Mouse (Mus musculus) embryonic stem cell, embryonic (primary cell): ENCODE data around the gene Tfrc.

Experiments
- CTCF ChIA-PET, 4 experiments: fragments of 300-600 bp in 2 of 4; fragments of 350-600 bp in 2 of 4; sonication (Branson Sonifier 250); formaldehyde crosslinking; loops; one replicate each; lab custom pipeline; 2022; ENCODE audit warnings: inconsistent platforms in 2 of 4; lab: Charles Lee
- POLR2A ChIA-PET, 4 experiments: fragments of 300-600 bp in 2 of 4; fragments of 350-600 bp in 2 of 4; sonication (Branson Sonifier 250); formaldehyde crosslinking; loops; one replicate each; lab custom pipeline; 2022; ENCODE audit warnings: antibody characterized with exemption in 4 of 4, inconsistent platforms in 1 of 4; lab: Charles Lee

The Tfrc gene

DNA sequence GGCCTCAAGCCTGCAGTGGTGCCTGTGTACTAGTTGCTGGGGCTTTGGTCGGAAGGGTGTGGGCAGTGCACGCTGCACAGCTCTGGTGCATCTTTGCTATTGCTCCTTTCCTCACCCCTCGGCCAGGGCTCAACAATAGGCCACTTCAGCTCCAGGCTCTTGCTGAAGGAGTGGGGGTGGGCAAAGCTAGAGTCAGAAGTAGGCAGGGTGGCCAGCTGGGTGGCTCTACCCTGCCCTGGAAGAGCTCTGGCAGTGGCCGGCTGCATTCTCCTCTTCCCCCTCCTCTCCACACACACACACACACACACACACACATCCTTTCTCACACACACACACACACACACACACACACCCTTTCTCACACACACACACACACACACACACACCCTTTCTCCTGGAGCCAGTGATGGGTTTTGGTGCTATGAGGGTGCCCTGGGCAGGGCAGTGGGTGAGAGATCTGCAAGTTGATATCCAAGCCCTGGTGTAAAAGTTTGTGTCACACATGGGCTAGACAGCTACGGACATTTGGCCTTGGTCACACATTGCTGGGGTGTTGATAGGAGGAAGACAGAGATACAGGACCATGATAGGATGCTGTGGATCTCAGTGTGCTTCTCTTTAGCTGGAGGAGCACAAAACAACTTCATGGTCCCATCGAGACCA lies 45.5 kb downstream of the Tfrc start:
- ChIA-PET POLR2A (interaction anchor here in 3 of 4 experiments (0.6 to 11.1 kb wide), 18 partner anchors 10 to 533 kb away, joined by 3 to 161 read pairs (median 5); partner anchors contain the start of genes Tfrc (in 2 of the 3) and Tnk2 (in 2 of the 3)), CTCF (interaction anchor here in 3 of 4 experiments (0.6 to 5.0 kb wide), 8 partner anchors 11 to 120 kb away, joined by 3 to 53 read pairs (median 6); no protein-coding TSS in a partner anchor)

DNA sequence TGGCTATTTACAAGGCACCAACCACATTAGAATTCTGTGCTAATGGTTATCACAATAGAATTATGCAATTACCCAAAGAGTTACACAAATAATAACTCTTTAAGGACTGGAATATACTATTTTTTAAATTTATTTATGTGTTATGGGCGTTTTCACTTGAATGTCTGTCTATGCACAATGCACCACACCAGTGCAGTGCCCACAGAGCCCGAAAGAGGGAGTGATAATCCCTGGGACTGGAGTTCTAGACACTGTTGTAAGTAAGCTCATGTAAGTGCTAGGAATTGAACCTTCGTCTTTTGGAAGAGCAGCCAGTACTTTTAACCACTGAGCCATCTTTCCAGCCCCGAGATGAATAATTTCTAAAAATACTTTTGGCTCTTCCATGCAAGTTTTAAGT lies 46.8 kb downstream of the Tfrc start:
- ChIA-PET POLR2A (interaction anchor here in 3 of 4 experiments (0.6 to 11.1 kb wide), 35 partner anchors 9 to 949 kb away, joined by 3 to 161 read pairs (median 6); partner anchors contain the start of genes Tnk2 (in 3 of the 3), Tfrc (in 2 of the 3), Iqcg (in 1 of the 3) and Rpl35a (in 1 of the 3)), CTCF (interaction anchor here (0.6 to 9.3 kb wide), 30 partner anchors 9 to 565 kb away, joined by 3 to 126 read pairs (median 4); partner anchors contain the start of gene Tnk2 (in 2 of the 4))

DNA sequence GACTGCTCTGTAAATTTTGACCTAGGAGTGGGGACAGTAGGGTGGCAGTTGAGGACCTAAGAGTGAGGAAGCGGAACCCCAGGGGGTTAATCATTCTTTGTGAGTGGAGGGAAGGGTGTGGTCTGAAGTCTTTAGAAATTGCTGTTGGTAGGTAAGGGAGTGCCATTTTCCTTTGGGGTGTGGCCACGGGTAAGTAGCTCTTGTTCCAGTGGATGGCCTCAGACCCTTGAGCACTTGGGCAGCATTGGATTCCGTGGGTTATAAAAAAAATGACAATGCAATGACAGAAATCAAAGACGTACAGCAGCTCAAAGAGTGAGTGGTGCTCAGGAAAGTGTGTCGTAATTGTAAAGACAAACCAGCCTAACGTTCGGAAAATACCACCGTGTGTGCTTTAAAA lies 47.6 kb downstream of the Tfrc start:
- POLR2A ChIA-PET, result interaction anchor here (0.8 to 11.1 kb wide), 38 partner anchors 8 to 654 kb away, joined by 3 to 161 read pairs (median 5); partner anchors contain the start of genes Tnk2 (in 4 of the 4), Tfrc (in 2 of the 4), Iqcg (in 1 of the 4) and Rpl35a (in 1 of the 4)
- CTCF ChIA-PET, result interaction anchor here in 3 of 4 experiments (0.8 to 9.3 kb wide), 23 partner anchors 9 to 157 kb away, joined by 3 to 126 read pairs (median 5); partner anchors contain the start of gene Tnk2 (in 2 of the 3)

DNA sequence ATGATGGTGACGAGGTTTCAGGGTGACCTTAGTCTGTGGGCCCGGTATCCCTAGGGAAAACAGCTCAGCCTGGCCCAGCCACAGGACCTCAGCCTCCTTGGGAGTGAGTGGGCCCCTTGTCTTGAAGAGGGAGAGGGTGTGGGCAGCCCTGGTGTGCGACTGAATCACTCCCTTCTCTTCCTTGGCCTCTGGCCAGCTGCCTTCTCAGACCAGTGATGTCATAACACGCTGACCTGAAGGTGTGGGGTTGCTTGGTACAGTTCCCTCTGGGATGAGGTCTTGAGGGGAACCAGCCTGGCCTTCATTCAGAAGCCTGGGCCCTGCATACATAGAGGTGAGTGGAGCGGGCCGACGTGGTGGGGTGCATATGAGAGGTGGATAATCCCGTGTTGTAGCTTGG lies 48.1 kb downstream of the Tfrc start:
- ChIA-PET POLR2A (interaction anchor here (0.6 to 11.1 kb wide), 34 partner anchors 8 to 654 kb away, joined by 3 to 161 read pairs (median 6); partner anchors contain the start of genes Tnk2 (in 4 of the 4), Tfrc (in 2 of the 4), Iqcg (in 1 of the 4) and Rpl35a (in 1 of the 4)), CTCF (interaction anchor here in 3 of 4 experiments (0.6 to 9.3 kb wide), 15 partner anchors 10 to 367 kb away, joined by 3 to 126 read pairs (median 7); partner anchors contain the start of gene Tnk2 (in 1 of the 3))

DNA sequence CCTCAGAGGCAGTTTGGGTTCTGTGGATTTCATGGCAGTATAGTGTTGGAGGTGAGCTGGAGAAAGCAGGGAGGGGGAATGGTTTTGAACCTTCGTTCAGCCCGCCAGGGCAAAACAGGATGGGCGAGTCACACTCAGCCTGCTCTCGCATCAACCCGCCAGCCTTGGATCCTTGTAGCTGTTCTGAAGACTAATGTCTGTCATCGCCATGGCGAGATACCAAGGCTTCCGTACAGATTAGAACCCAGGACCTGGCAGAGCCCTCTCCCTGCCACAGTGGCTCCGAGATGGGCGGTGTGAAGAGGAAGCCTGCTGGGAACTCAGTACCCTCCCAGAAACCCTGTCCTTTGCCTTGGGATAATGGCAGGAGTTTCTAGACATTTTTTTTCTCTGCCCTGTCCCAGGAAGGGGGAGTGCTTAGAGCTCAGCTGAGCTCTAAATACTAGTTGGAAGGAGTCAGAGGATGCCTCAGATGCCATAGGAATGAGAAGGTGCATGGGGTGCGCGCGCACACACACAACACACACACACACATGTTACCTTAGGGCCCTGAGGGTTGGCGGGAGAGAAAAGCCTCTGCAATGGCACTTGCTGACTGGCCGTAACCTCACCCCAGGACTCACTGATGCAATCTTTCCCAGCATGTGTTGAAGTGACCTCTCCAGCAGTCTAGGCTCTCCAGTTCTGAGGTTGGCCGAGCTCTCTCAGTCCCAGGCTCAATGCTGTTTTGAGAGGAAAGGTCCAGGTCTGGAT lies 49.0 kb downstream of the Tfrc start:
- ChIA-PET CTCF (interaction anchor here in 3 of 4 experiments (0.5 to 9.3 kb wide), 16 partner anchors 10 to 366 kb away, joined by 3 to 126 read pairs (median 8); partner anchors contain the start of gene Tnk2 (in 1 of the 3)), POLR2A (interaction anchor here in 3 of 4 experiments (0.6 to 11.9 kb wide), 29 partner anchors 8 to 655 kb away, joined by 3 to 161 read pairs (median 6); partner anchors contain the start of genes Tnk2 (in 3 of the 3) and Tfrc (in 2 of the 3))

DNA sequence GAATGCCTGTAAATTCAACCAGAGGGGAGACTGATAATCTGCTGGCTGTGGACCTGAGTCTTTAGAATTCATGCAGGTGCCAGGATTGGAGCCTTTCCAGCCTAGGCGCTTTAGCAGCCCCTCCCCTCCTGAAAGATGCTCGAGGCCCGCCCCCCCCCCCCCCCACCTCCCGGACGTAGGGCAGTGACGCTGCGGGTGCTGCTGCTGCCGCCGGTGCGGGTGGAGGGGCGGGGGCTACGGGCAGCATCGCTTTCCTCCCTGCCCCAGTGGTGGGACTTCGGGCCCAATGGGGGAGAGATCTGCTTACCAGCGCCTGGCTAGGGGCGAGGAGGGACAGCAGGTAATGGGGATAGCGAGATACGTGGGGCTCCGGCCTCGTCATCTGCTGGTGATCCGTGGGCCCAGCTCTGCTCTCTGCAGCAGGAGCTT lies 50.0 kb downstream of the Tfrc start:
- ChIA-PET POLR2A (interaction anchor here in 3 of 4 experiments (0.6 to 11.9 kb wide), 20 partner anchors 9 to 220 kb away, joined by 3 to 161 read pairs (median 8); partner anchors contain the start of genes Tnk2 (in 2 of the 3) and Tfrc (in 1 of the 3)), CTCF (interaction anchor here (0.6 to 9.3 kb wide), 24 partner anchors 8 to 402 kb away, joined by 3 to 126 read pairs (median 4); partner anchors contain the start of gene Tfrc (in 1 of the 4))

DNA sequence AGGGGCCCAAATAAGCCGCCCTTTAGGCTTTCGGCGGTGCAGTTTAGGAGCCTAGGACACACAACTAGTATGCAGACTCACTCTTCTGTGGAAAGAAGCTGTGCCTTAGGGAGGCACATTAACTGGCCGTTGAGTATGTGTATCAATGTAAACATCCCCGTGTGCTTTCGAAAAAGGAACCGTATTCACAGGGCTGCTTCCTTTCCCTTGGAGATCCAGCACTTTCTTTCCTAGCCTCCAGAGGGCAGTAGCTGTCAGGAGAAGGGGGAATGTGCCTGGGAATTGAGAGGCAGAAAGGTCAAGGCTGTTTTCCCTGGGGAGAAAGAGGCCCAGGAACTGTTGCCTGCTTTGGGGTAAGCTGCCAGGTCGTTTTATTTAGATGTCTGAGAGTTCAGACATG lies 50.7 kb downstream of the Tfrc start:
- CTCF ChIA-PET, result interaction anchor here (0.6 to 9.3 kb wide), 30 partner anchors 8 to 657 kb away, joined by 3 to 126 read pairs (median 5); partner anchors contain the start of gene Senp5 (in 1 of the 4)
- POLR2A ChIA-PET, result interaction anchor here in 3 of 4 experiments (0.5 to 11.9 kb wide), 24 partner anchors 7 to 1231 kb away, joined by 3 to 161 read pairs (median 8); partner anchors contain the start of genes Tnk2 (in 2 of the 3) and Tfrc (in 1 of the 3)

DNA sequence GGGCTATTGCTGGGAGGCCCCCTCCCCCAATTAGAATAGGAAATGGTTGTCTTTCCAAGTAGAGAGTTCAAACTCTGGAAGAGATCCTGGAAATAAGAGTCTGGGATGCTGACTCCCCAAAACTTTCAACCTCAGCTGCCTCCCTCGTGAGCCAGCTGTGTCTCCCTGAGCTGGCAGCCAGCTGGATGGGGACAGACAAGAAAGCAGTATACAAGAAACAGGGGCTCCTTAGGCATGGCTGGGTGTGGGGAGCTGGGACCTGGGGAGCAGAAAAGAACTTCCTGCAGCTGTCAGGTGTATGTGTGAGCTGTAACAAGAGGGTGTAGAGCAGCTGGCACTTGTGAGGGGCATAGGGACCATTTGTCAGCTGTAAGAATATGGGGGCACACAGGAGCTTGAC lies 51.4 kb downstream of the Tfrc start:
- CTCF ChIA-PET, result interaction anchor here (0.6 to 9.3 kb wide), 27 partner anchors 8 to 657 kb away, joined by 3 to 126 read pairs (median 5); partner anchors contain the start of gene Senp5 (in 1 of the 4)
- POLR2A ChIA-PET, result interaction anchor here (0.5 to 11.9 kb wide), 23 partner anchors 8 to 500 kb away, joined by 3 to 161 read pairs (median 8); partner anchors contain the start of genes Tnk2 (in 2 of the 4) and Tfrc (in 1 of the 4)

DNA sequence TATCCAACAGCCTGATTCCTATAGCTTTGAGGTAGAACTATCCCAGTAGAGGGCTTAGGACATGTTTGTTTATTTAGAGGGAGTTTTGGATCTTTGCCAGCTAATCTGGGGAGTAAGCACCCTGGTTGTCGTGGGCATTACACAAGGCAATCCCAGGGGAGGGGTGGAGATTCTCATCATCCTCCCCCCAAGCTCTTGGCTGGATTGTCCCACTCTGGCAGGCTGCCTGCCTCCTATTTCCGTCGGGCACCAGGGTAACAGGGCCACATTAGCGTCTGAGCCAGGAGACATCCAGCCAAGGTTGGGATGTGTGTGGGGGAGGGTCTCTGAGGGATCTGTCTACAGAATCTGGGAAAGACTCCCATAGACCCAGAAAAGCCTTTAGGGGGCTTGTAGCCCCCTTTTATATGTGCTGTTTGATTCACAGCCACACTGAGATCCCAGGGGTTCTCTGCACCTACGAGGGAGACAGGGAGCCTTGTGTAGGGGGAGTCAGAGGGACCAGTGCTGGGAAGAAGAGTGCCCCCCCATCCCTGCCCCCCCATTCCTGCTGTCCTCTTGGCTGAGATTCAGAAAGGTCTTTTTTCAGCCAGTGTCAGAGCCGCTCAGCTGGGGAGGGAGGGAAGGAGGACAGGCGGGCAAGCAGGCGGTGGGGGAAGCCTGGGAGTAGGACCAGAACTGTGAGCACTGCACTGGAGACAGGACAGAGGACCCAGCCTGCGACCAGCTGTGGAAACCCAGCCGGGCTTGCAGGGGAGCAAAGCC lies 52.0 kb downstream of the Tfrc start:
- CTCF ChIA-PET, result interaction anchor here (0.6 to 9.3 kb wide), 25 partner anchors 8 to 585 kb away, joined by 3 to 126 read pairs (median 6); no protein-coding TSS in a partner anchor
- POLR2A ChIA-PET, result interaction anchor here (0.5 to 11.9 kb wide), 23 partner anchors 7 to 890 kb away, joined by 3 to 161 read pairs (median 6); partner anchors contain the start of genes Tnk2 (in 2 of the 4) and Tfrc (in 1 of the 4)

DNA sequence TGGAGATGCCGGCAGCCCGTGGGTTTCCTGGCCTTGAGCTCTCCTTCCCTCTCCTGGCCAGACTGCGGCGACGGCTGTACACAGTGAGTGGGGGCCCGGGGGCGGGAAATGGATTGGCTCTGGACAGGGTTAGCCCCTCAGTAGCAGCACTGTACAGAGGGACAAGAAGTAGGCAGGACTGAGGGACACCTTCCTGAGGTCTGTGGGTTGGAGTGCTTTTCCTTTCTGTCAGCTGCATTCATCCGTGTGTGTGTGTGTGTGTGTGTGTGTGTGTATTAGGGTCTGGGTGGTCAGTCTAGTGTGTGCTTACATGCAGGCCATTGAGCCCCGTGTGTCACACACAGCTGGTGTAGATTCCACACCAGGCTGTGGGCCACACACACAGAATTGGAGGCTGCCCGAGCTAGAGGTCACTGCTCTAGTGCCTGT lies 52.8 kb downstream of the Tfrc start:
- POLR2A ChIA-PET, result interaction anchor here in 3 of 4 experiments (0.5 to 11.9 kb wide), 19 partner anchors 10 to 1178 kb away, joined by 3 to 161 read pairs (median 5); partner anchors contain the start of genes Tnk2 (in 2 of the 3) and Tfrc (in 1 of the 3)

DNA sequence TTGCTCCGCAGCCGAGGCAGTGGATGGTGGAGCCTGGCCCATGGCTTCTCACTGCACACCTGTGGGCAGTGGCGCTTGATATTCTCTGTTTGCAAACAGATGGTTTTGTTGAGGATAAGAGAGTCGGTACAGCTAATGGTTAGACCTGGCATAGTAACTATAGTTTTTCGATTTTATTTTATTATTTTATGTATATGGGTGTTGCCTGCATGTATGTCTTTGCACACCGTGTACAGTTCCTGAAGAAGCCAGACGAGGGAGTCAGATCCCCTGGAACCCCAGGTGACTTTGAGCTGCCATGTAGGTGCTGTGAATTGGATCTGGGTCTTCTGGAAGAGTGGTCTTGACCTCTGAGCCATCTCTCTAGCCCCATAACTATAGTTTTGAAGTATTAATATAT lies 53.7 kb downstream of the Tfrc start:
- CTCF ChIA-PET, result interaction anchor here (0.6 to 9.3 kb wide), 11 partner anchors 11 to 162 kb away, joined by 3 to 126 read pairs (median 4); no protein-coding TSS in a partner anchor
- POLR2A ChIA-PET, result interaction anchor here (0.6 to 11.9 kb wide), 13 partner anchors 9 to 397 kb away, joined by 3 to 161 read pairs (median 4); partner anchors contain the start of gene Tnk2 (in 2 of the 4)

More for the DNA sequence above, 52.8 kb downstream of the Tfrc start:
- CTCF ChIA-PET, result interaction anchor here (0.6 to 9.3 kb wide), 13 partner anchors 11 to 584 kb away, joined by 3 to 126 read pairs (median 4); no protein-coding TSS in a partner anchor

DNA sequence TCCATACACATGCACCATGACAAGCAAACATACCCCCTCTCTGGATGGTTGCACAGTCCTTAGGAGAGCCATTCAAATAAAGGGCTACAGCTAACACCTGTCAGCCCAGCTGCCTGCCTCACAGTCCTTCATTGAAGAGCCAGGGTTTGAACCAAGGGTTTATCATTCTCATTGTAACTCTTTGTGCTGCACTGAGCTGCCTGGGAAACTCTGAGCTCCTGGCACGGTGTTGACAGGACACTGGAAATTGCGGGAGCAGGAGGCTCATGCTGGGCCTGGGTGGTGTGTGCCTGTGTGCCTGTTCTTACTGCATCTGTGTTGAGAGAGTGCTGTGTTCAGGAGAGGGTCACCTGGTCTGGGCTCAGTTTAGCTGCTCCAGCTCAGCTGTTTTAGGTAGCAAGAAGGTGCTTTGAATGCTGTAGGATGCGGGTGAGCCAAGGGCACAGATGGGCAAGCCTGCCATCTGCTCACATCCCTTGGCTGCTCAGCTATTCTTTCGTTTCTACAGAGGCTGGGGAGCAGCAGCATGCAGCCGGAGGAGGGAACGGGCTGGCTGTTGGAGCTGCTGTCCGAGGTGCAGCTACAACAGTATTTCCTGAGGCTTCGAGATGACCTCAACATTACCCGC lies 54.6 kb downstream of the Tfrc start:
- POLR2A ChIA-PET, result interaction anchor here in 2 of 4 experiments (0.6 to 11.9 kb wide), 8 partner anchors 8 to 41 kb away, joined by 3 to 161 read pairs (median 4); partner anchors contain the start of gene Tnk2 (in 2 of the 2)

DNA sequence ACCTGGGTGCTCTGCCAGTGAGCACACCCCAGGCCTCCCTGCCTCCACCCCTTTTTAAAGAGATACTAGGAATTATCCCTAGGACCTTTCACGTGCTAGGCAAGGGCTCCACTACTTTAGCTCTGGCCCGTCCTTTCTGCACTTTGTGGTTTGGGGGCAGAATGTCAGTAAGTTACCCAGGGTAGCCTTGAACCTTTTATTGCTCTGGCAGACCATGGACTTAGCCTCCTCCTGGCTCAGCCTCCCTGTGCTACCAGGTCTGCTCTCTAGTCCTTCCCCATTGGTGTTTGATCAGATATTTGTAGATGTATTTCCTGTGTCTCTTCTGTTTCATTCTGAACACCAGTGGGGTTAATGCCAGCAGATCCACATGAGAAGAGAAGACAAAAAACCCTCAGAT lies 55.5 kb downstream of the Tfrc start:
- ChIA-PET POLR2A (interaction anchor here in 2 of 4 experiments (1.1 to 11.9 kb wide), 6 partner anchors 7 to 24 kb away, joined by 3 to 110 read pairs (median 14); partner anchors contain the start of gene Tnk2 (in 1 of the 2)), CTCF (interaction anchor here in 2 of 4 experiments (5.8 to 9.3 kb wide), 4 partner anchors 8 to 19 kb away, joined by 35 to 126 read pairs (median 60); no protein-coding TSS in a partner anchor)

More for the DNA sequence above, 54.6 kb downstream of the Tfrc start:
- CTCF ChIA-PET, result interaction anchor here (0.6 to 9.3 kb wide), 6 partner anchors 16 to 172 kb away, joined by 3 to 126 read pairs (median 4); no protein-coding TSS in a partner anchor

DNA sequence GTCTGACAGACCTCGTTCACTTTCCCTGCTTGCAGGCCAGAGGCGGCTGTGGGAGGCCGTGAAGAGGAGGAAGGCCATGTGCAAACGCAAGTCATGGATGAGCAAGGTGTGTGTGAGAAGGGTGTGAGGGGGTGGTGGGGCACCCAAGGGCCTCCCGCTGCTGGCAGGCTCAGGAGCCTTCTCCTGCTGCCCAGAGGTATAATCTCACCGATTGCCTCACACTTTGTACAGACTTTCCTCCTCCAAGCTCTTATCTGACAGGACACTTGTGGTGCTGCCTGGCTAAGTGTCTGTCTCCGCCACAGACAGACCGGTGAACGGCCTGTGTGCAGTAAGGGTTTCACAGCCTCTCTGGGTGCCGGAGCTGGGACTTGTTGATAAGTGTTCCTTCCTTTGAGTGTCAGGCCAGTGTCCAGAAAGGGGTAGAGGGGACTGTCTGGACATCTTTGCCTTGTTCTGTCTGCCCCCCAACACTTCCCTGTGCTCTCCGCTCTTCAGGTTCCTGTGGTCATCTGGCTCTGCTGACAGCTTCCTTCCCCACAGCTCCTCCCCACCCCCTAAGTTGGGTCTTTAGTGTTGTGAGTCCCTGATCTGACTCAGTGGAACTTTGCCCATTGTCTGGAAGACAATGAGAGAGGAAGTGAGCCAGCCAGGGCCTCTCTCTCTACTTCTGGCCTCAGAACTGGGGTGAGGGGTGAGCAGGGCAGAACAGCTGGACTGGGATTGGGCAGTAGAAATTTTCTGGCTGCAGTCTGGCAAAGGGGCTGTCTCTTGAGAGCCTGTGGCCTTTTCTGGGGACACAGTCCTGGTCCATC lies 57.3 kb downstream of the Tfrc start:
- CTCF ChIA-PET, result interaction anchor here (0.5 to 6.7 kb wide), 22 partner anchors 10 to 461 kb away, joined by 3 to 68 read pairs (median 4); no protein-coding TSS in a partner anchor
- POLR2A ChIA-PET, result interaction anchor here in 3 of 4 experiments (0.5 to 11.9 kb wide), 28 partner anchors 8 to 396 kb away, joined by 3 to 110 read pairs (median 4); partner anchors contain the start of genes Tfrc (in 3 of the 3), Iqcg (in 2 of the 3), Lmln (in 1 of the 3) and Tnk2 (in 1 of the 3)
